Mouse (Mus musculus) neural tube, embryonic 11.5 days (tissue): ENCODE measurements around the gene Narfl. TPM values are rescaled to one million over a fixed set of nuclear protein-coding genes. Genes with fewer than 3 reads are reported as not detected.

Experiments used
- ATAC-seq: fragments of 200-750 bp; cut with Nextera tagmentation; 2 replicates; pipeline ENCODE4 v1.8.0; 2017; ENCODE audit warnings: moderate number of reproducible peaks, mild to moderate bottlenecking, moderate TSS enrichment, moderate library complexity; ENCODE audit not compliant: insufficient read depth, low FRiP score, low TSS enrichment
- DNase-seq: peaks from one replicate; pipeline ENCODE4 v3.0.0-alpha.2; 2015; ENCODE audit warnings: low spot score
- H3K27ac ChIP-seq: fragments of 300-500 bp; sonication (generic); 2 replicates; pipeline ENCODE4 v1.5.1; 2014; ENCODE audit warnings: low read depth, mild to moderate bottlenecking, low read length
- H3K27me3 ChIP-seq: fragments of 300-500 bp; sonication (generic); 2 replicates; pipeline ENCODE4 v1.6.1; 2014; ENCODE audit warnings: mild to moderate bottlenecking, low read length, mixed read lengths; ENCODE audit not compliant: control insufficient read depth, insufficient read depth
- H3K36me3 ChIP-seq: fragments of 300-500 bp; sonication (generic); 2 replicates; pipeline ENCODE4 v1.6.1; 2014; ENCODE audit warnings: mild to moderate bottlenecking, low read length, moderate library complexity, mixed read lengths; ENCODE audit not compliant: control insufficient read depth, insufficient read depth
- H3K4me1 ChIP-seq: fragments of 300-500 bp; sonication (generic); 2 replicates; pipeline ENCODE4 v1.6.1; 2014; ENCODE audit warnings: low read length, mixed read lengths; ENCODE audit not compliant: control insufficient read depth, insufficient read depth
- H3K4me2 ChIP-seq: fragments of 300-500 bp; sonication (generic); 2 replicates; pipeline ENCODE4 v1.6.1; 2014; ENCODE audit warnings: low read depth, mild to moderate bottlenecking, moderate library complexity
- H3K4me3 ChIP-seq: fragments of 300-500 bp; sonication (generic); 2 replicates; pipeline ENCODE4 v1.5.1; 2014; ENCODE audit warnings: low read depth, low read length
- H3K9ac ChIP-seq: fragments of 300-500 bp; sonication (generic); 2 replicates; pipeline ENCODE4 v1.6.1; 2014; ENCODE audit warnings: mild to moderate bottlenecking, low read length
- H3K9me3 ChIP-seq: fragments of 300-500 bp; sonication (generic); 2 replicates; pipeline ENCODE4 v1.6.1; 2016; ENCODE audit warnings: low read length; ENCODE audit not compliant: control insufficient read depth
- WGBS: fragments of 180-500 bp; shearing (Covaris S2); extraction: QIAGEN DNeasy Blood & Tissue Kit; methylation state at CpG from one replicate; pipeline ENCODE4 v1.1.7; 2014; 5-methylcytosine and 5-hydroxymethylcytosine counted together
- polyA plus RNA-seq: library from polyadenylated mRNA; unstranded; fragments of >200 nt; fragmentation: Nextera tagmentation; extraction: Ambion mirVana; gene quantifications from 2 replicates; pipeline ENCODE4 v1.2.1, GENCODE M21; 2014

Gene Narfl
- polyA plus RNA-seq, 1 experiment from 2014 or later: 27.8 TPM

GRCm38 (mm10) chr17:25791843-25792527, 18.4 kb downstream of the Narfl start:
- Histone ChIP-seq H3K4me1 (peaks cover 40% of the 10 kb centered on the region), H3K36me3 (0 out of 2 replicates have a peak, but pooled peaks cover 2% of the 10 kb centered on the region), H3K4me2 (peak overlapping the region; percentile 96), H3K9ac (peak overlapping the region; percentile 75), H3K9me3 (no peaks in the 10 kb centered on the region), H3K27ac (peak overlapping the region; percentile 88), H3K4me3 (peak overlapping the region; percentile 56), H3K27me3 (no peaks in the 10 kb centered on the region)
- DNase-seq: peak; percentile 88
- under 1% methylated on average over 45 of the region's 45 CpGs for WGBS
- peak; percentile 29; the same call in 1 of the 2 replicates for ATAC-seq

- peak within 1 kb of the TSS; percentile 84 for H3K9ac ChIP-seq
- peak; percentile 72 for DNase-seq
- peak within 1 kb of the TSS; percentile 83 for H3K4me3 ChIP-seq
- H3K27ac ChIP-seq: peak within 1 kb of the TSS; percentile 88
- H3K4me1 ChIP-seq: peaks cover 44% of the 10 kb centered on the region
- H3K4me2 ChIP-seq: peak within 1 kb of the TSS; percentile 96
- under 1% methylated on average over 13 of the region's 14 CpGs for WGBS
- no peaks in the 10 kb centered on the region for H3K27me3 ChIP-seq
- no peak for ATAC-seq
- 0 out of 2 replicates have a peak, but pooled peaks cover 2% of the 10 kb centered on the region for H3K36me3 ChIP-seq
- no peaks in the 10 kb centered on the region for H3K9me3 ChIP-seq
Observed at GRCm38 (mm10) chr17:25792615-25793014, 19.0 kb downstream of the Narfl start, which contains the start of gene Fam173a. Gene Fam173a (minus strand): TSS chr17:25792901.

- ATAC-seq (peak; percentile 60), DNase-seq (peak; percentile 68)
- WGBS: 46% methylated on average over 13 of the region's 13 CpGs
- H3K36me3 ChIP-seq: 0 out of 2 replicates have a peak, but pooled peaks cover 2% of the 10 kb centered on the region
- H3K27me3 ChIP-seq: no peaks in the 10 kb centered on the region
- H3K9ac ChIP-seq: peak overlapping the region; percentile 84
- peaks cover 45% of the 10 kb centered on the region for H3K4me1 ChIP-seq
- peak overlapping the region; percentile 96 for H3K4me2 ChIP-seq
- H3K27ac ChIP-seq: peak overlapping the region; percentile 88
- H3K9me3 ChIP-seq: no peaks in the 10 kb centered on the region
- peak overlapping the region; percentile 83 for H3K4me3 ChIP-seq
Observed at GRCm38 (mm10) chr17:25794197-25794596, 20.6 kb downstream of the Narfl start.

- H3K4me2 ChIP-seq: peak overlapping the region; percentile 96
- WGBS: 61% methylated on average over 17 of the region's 17 CpGs
- ATAC-seq (no peak), DNase-seq (no peak)
- peaks cover 45% of the 10 kb centered on the region for H3K4me1 ChIP-seq
- H3K9me3 ChIP-seq: no peaks in the 10 kb centered on the region
- peak overlapping the region; percentile 88 for H3K27ac ChIP-seq
- H3K36me3 ChIP-seq: 0 out of 2 replicates have a peak, but pooled peaks cover 2% of the 10 kb centered on the region
- H3K9ac ChIP-seq: peak overlapping the region; percentile 84
- peak overlapping the region; percentile 83 for H3K4me3 ChIP-seq
- H3K27me3 ChIP-seq: no peaks in the 10 kb centered on the region
Observed at GRCm38 (mm10) chr17:25794998-25795397, 21.4 kb downstream of the Narfl start.

GRCm38 (mm10) chr17:25795609-25796092, 22.1 kb downstream of the Narfl start, which contains the start of gene AC134908.4:
Gene AC134908.4 (minus strand): TSS chr17:25795659.
- ATAC-seq: 0 out of 2 replicates have a peak, but pooled peaks have one; percentile 35
- H3K9me3 ChIP-seq: no peaks in the 10 kb centered on the region
- H3K4me3 ChIP-seq: peak within 1 kb of the TSS; percentile 83
- H3K27ac ChIP-seq: peak within 1 kb of the TSS; percentile 88
- 0 out of 2 replicates have a peak, but pooled peaks cover 2% of the 10 kb centered on the region for H3K36me3 ChIP-seq
- peak within 1 kb of the TSS; percentile 84 for H3K9ac ChIP-seq
- DNase-seq: peak; percentile 79
- no peaks in the 10 kb centered on the region for H3K27me3 ChIP-seq
- H3K4me2 ChIP-seq: peak within 1 kb of the TSS; percentile 96
- WGBS: 0% methylated on average over 6 of the region's 6 CpGs
- H3K4me1 ChIP-seq: peaks cover 45% of the 10 kb centered on the region

GRCm38 (mm10) chr17:25796211-25796771, 22.7 kb downstream of the Narfl start:
- WGBS: under 1% methylated on average over 37 of the region's 37 CpGs
- peak overlapping the region; percentile 84 for H3K9ac ChIP-seq
- ATAC-seq (no peak), DNase-seq (no peak)
- no peaks in the 10 kb centered on the region for H3K9me3 ChIP-seq
- H3K27ac ChIP-seq: peak overlapping the region; percentile 88
- H3K4me1 ChIP-seq: peaks cover 43% of the 10 kb centered on the region
- H3K27me3 ChIP-seq: no peaks in the 10 kb centered on the region
- H3K4me2 ChIP-seq: peak overlapping the region; percentile 96
- 0 out of 2 replicates have a peak, but pooled peaks cover 2% of the 10 kb centered on the region for H3K36me3 ChIP-seq
- peak overlapping the region; percentile 83 for H3K4me3 ChIP-seq

- WGBS: under 1% methylated on average over 34 of the region's 35 CpGs
- ATAC-seq: peak; percentile 64
Observed at GRCm38 (mm10) chr17:25796951-25797369, 23.4 kb downstream of the Narfl start, which contains the start of gene Metrn. Gene Metrn (minus strand): TSS chr17:25797136.

GRCm38 (mm10) chr17:25801029-25801428, 27.5 kb downstream of the Narfl start:
- Histone ChIP-seq H3K27ac (no peak overlapping the region), H3K9ac (no peak overlapping the region), H3K4me1 (peaks cover 19% of the 10 kb centered on the region), H3K36me3 (no peaks in the 10 kb centered on the region), H3K4me2 (no peak overlapping the region), H3K9me3 (no peaks in the 10 kb centered on the region), H3K4me3 (no peak overlapping the region), H3K27me3 (no peaks in the 10 kb centered on the region)
- 8% methylated on average over 6 of the region's 6 CpGs for WGBS
- ATAC-seq: no peak
- DNase-seq: peak; percentile 74

More at GRCm38 (mm10) chr17:25796951-25797369, 23.4 kb downstream of the Narfl start, which contains the start of gene Metrn:
- peak within 1 kb of the TSS; percentile 96 for H3K4me2 ChIP-seq
- peak within 1 kb of the TSS; percentile 88 for H3K27ac ChIP-seq
- peaks cover 41% of the 10 kb centered on the region for H3K4me1 ChIP-seq
- DNase-seq: peak; percentile 92
- H3K9me3 ChIP-seq: no peaks in the 10 kb centered on the region
- peak within 1 kb of the TSS; percentile 83 for H3K4me3 ChIP-seq
- 0 out of 2 replicates have a peak, but pooled peaks cover 2% of the 10 kb centered on the region for H3K36me3 ChIP-seq
- peak within 1 kb of the TSS; percentile 84 for H3K9ac ChIP-seq
- H3K27me3 ChIP-seq: no peaks in the 10 kb centered on the region
